Mouse (Mus musculus) thymus, adult 2 months (tissue): ENCODE data around the gene 1600002K03Rik.

ENCODE experiments used
- CTCF ChIP-seq: fragments of 200-500 bp; IDR thresholded peaks from 2 replicates; pipeline ENCODE4 v1.5.1; 2012; ENCODE audit warnings: mild to moderate bottlenecking, control low read depth, low read length, moderate library complexity, borderline replicate concordance; ENCODE audit not compliant: control insufficient read depth, poor library complexity, insufficient read depth; ENCODE audit errors: extremely low read depth
- POLR2A ChIP-seq: fragments of 200-500 bp; IDR thresholded peaks from 2 replicates; pipeline ENCODE4 v1.6.1; 2012; ENCODE audit warnings: mild to moderate bottlenecking, low read length, control low read depth, moderate library complexity; ENCODE audit not compliant: control insufficient read depth, poor library complexity, insufficient read depth; ENCODE audit errors: extremely low read depth

- TF ChIP-seq POLR2A (no peak), CTCF (no peak)
These were observed 26.8 kb upstream of the 1600002K03Rik start for GRCm38 (mm10) chr10:80145896-80146295.
